Mouse (Mus musculus) thymus, postnatal 25 days (tissue): ENCODE data around the gene Cklf.
"Not testable (repeated sequence)": the region's sequence is repeated elsewhere in the genome, so short reads cannot be mapped to it uniquely, and the experiment has no call there.

ENCODE experiments used
- DNase-seq: peaks from one replicate; pipeline ENCODE4 v3.0.0; 2022

Gene Cklf

DNA sequence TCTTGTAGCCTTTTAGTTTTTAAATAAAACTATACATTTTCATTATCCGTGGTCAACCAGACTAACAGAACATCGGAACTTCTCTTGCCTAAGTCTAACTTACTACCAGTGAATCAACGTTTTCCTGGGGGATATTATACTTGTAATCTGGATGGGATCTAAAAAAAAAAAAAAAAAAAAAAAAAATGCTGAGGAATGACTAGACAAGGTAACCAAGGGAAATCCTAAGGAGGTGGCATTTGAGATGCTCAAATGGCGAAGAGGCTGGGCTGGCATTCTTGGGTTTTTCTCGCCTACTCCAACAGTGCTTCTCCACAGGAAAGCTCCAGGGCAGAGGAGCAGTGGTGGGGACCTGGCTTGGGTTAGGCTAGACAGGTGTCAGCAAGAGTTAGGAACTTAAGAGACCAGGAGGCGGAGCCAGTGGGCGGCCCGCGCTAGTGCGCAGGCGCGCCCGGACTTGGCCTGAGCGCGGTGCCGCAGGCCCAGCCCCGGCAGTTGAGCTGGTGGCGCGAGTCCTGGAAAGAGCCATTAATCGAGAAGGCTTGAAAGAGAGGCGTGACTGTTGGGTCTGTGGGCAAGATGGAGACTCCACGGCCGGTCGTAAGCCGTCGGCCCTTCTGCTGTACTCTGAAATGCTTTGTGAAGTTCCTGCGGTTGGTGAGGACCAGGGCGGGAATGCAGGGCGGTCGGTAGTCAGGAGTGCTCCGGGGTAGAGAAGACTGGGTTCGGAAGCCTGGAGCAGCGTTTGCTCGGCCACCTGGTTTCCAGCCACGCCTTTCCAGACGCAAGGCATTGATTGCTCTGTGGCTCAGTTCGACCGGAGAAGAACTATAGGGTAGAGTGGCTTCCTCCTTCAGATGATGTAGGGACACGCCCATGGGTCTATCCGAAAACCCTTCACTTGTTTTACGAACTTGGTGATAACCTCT lies at the start of gene Cklf:
Gene Cklf (plus strand): TSS at position 423 of the 929 bp plus-strand sequence.
- peak; percentile 85 for DNase-seq

DNA sequence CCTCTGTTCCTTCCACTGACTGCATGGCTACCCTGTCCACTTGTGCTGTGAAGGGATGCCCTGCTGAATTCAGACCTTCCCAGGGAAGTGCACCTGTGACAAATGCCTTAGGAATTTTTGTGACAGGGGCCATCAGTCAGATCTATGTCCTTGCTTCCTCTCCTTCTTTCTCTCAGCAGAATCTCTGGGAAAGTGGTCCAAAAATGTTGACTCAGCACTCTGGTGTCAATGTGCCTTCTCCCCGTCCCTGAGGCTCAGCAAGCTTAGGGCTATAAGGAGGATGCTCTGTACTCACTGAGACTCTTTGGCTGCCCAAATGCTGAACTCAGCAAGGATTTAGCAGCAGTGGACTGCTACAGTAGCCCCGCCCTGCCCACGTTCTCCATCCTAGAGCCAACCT lies 49.0 kb upstream of the Cklf start:
- no peak for DNase-seq

DNA sequence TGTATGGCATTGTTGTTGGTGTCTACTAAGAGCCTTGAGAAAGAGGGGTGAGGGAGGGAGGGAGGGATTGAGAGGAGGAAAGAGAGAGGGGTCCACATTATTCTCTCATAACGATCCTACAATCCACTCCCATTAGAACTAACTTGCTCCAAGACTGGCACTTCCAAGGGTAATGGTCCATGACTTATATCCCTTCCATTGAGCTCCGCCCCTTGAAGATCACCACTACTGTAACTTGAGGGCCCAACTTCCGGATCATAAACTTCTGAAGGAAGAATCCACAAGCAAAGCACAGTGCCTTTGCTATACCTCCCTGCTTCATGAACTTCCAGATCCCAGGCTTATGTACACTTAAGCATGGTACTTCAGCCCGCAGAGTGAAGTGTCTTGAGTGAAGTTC lies 48.3 kb upstream of the Cklf start:
- no peak for DNase-seq

DNA sequence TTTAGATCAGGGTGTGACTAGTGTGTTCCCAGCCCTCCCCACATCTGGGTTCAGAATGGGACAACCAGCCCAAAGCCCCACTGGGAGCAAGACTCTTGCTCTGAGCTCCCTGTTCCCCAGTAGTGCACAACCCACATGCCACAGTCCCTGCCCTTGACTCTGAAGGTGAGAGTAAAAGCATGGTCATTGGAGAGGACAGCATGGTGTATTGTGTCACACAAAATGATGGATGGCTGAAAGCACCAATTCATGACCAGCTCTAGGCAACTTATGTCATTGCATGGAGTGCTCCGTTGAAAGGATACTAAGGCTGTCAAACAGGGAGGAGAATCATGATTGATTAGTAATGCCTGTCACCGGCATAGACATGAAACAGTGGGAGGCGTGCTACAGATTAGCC lies 45.4 kb upstream of the Cklf start:
- DNase-seq = no peak

DNA sequence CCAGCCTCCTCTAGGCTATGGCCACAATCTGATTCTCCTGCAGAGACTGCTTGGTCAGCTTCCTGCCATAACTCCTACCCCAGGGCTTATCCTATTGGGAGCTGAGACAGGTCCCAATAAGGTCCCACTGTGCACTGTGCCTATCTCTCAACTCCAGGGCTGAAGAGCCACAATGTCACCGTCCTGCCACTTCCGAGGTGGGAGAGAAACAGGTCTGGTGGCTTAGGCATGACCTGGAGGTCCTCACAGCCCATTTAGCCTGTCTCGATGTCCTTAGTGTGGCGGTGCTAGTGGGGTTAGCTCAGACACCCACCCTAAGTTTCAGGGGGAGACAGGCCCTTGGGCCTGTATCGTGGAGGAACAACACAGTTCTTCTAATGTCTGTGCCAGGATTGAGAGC lies 33.1 kb upstream of the Cklf start:
- DNase-seq = no peak

DNA sequence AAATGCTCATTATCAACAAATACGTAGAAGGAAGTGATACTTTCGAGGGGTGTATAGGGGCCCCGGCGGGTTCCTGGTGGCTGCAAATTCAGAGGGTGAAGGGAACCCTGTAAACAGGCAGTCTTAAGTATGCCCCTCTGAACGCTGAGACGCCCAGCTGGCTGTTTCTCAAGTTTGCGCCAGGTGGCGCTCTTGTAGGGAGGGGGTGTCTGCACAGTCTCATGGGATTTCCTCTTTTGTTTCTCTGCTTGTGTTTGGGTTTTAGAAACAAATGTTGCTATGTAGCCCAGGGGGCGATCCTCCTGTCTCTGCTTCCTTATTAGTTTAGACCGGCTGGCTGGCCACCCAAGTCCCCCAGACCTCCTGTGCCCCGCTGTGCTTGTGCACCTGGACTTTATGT lies 31.6 kb upstream of the Cklf start:
- DNase-seq = peak; percentile 79

DNA sequence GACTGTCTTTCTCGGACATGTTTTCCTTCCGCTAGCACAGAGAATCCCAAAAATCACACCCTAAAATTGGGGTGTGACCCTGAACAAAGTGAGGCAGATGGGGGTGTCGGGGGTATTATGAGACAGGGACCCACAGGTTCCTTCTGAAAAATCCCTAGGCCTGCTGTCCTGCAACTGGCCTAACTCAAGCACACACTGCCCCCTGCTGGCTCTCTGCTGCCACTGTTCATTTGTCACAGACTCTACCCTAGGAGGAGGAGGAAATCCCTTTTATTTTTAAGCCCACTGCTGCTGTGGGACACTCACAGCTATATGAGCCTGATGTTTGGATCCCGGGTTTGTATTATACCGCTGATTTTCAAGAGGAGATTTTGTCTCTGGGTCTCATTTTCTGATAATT lies 30.9 kb upstream of the Cklf start:
- peak; percentile 71 for DNase-seq

DNA sequence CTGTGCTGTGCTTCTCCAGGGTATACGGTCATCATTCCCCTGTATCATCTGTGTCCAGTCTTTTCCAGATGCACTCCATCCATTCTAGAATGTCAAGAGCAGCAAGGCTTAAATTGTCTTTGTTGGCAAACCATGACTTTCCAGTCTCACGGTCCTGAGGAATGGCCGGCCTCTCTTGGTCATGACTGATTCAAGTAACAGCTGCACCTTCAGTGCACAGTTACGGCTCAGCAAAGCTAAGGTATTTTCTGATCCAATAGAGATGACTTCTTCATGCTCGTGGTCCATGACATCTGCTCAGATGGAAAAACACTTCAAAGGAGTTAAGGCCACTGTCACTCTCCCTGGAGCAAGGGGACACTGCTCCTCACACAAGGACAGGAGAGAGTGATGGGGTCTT lies 23.6 kb upstream of the Cklf start:
- no peak for DNase-seq

DNA sequence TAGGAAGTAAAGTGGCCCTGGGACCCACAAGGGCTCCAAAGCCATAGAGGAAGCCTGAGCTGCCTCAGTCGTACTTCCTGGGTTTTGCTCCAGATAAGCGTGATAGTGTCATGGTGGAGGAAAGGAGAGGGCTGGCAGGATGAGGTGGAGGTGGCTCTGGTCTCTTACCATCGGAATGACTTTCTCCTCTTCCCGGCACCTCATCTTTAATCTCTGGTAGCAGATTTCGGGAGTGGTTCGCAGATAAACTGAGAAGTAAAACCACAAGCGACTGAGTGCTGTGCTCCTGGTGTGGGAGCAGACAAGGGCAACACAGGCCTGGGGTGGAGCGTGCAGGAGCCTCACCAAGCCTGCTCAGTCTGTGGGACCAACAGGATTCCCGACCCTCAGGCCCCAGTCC lies 20.3 kb upstream of the Cklf start:
- no peak for DNase-seq

DNA sequence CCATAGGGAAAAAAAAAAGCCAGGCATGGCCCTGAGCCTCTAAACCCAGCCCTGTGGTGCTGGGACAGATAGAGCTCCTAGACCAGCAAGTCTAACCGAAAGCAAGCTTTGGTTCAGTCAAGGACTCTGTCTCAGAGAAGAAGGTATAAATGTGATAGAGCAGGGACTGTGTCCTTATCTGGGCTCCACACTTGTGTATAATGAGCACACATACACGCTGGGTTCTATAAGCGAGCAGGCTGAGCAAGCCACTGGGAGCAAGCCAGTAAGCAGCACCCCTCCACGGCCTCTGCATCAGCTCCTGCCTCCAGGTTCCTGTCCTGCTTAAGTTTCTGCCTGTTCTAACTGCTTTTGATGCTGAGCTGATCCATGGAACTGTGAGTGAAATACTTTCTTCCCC lies 18.6 kb upstream of the Cklf start:
- DNase-seq = no peak

DNA sequence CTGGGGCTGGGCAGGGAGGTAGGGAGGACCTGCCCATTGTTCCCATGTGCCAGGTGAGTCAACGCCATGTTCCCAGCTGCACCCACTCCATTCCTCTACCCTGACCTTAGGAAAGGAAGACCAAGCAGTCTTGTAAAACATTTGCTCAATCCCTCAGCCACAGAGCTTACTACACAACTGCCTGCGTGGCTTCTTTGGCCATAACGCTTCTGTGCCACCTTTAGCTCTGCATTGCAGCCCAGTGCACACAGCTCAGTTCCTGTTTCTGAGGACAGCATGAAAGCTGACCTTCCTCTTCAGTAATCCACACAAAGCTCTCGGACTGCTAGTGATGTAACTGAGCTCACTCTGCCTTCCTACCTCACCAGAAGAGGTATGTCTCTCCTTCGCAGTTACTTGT lies 17.7 kb upstream of the Cklf start:
- no peak for DNase-seq

DNA sequence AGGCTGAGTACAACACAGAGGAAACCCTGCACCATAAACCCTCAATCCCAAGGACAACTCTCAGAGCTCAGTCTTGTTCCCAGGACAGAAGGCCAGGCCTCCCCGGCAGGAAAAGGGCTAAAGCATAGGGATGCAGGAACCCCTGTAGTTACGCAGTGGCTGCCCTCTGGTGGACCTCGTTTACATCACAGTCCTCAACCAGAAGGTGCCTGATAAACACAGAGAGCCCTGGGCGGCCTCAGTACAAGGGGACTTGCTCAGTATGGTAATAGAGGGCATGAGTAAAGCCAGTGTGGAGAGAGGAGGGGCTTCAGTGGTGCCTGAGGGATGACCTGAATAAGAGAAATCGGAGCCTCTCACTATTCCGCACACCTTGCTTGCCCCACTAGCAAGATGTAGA lies 16.1 kb upstream of the Cklf start:
- DNase-seq = no peak

DNA sequence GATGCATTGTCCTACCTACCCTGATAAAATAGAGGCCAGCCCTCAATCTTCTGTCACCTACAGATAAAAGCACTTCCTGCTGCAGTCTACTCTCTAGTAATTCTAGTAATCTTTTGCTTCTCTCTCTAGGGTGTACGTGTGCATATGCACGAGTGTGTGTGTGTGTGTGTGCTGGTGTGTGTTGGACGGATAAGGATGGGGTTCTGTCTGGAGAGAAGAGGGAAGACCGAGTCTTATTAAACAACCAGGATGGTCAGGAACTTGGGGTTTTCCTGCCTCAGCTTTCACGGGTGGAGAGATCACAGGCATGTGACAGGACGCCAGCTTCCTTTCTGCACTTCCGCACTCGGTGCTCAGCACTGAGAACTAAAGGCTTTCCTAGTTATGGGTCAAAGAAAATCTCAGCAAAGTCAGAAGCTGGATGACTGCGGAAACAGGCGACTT lies 11.2 kb upstream of the Cklf start:
- DNase-seq = peak; percentile 53

DNA sequence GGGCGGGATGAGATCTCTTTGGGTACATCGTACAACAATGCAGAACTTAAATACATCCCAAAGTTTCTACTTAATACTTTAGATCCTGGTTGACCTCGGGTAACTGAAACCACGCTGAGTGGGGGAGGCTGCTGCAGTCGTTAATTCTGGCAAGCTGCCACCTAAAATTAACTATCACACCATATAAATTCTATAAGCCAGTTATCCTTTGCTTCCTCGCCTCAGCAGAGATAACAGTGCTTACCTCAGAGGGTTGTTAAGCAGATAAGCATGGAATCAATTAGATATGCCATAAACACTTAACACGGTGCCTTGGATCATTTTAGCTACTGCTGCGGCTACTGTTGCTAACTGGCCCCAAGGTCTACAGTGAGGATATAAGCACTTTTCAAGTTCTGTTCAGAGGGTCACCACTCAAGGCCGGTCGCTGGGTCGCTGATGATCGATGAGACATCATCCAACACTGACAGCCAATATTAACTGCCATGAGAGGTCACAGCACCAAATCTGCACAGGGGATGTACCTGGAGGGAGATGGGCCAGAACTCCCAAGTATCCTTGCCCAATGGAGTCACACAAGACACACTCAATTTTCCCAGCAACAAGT lies 8.5 kb upstream of the Cklf start:
- DNase-seq = no peak

DNA sequence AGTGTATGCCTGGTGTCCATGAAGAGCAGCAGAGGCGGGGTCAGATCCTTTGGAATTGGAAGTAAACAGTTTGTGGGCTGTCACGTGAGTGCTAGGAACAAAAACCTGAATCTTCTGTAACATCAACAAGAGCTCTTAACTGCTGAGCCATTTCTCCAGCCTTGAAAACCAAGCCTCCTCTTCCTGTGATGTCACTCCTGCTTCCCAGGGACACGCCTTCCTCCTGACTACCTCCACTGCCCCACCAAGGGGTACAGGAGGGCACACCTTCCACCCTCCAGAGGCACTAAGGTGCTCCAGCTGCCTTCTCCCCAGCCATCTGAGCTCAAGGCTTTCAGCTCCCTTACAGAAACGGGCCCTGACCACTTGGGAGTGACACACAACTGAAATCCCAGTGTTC lies 4.0 kb upstream of the Cklf start:
- DNase-seq = no peak

DNA sequence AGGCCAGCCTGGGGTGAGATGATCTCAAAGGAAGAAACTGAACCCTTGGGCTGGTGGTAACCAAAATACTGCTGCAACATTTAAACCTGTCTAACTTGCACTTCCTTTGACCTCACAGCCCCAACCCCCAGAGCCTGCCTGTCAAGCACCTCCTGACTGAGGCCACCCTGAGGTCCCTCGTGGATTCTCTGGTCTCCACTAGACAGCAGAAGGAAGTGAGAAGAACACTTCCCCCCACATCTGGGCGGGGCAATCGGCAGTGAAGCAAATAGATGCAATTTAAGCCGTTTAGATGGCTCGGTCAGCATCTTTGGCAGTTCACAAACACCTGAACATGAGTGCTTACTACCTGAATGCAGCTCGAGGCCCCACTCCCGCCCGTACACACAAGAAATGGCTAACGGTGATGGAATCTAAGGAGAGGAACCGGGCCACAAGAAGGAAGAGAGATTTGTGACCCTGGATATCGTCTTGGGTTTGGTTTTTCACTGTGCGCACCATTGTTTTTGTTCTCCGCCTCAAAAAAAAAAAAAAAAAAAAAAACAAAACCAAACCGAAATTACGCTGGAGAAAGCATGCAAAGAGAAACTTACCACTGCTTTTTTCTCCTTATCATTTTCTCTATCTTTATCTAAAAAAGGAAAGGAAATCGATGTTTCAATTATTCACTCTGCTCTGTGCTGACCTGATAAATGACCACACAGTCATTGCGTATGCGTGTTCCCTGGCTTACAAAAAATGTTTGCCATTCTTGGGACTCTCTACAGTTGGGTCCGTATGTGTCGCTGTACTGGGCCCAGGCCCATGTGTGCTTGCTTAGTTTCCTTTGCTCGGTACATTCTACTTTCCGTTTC lies 3.4 kb upstream of the Cklf start:
- peak; percentile 52 for DNase-seq

DNA sequence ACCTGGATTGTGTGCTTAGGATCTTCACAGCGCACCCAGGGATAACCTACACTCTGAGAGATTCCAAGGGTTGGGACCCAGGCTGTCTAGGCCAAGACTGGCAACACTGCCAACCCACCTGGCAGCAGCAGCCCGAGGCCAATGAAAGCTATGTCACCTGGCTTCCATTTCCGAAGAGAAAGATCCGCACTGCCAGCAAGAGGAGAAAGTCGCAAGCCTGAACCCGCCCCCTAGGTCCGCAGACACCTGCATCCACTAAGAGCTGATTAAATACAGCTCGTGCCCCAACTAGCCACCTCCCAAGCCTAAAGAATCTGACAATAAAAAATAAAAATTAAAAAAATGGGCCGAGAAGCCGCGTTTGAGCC lies 2.8 kb upstream of the Cklf start:
- DNase-seq = peak; percentile 55

DNA sequence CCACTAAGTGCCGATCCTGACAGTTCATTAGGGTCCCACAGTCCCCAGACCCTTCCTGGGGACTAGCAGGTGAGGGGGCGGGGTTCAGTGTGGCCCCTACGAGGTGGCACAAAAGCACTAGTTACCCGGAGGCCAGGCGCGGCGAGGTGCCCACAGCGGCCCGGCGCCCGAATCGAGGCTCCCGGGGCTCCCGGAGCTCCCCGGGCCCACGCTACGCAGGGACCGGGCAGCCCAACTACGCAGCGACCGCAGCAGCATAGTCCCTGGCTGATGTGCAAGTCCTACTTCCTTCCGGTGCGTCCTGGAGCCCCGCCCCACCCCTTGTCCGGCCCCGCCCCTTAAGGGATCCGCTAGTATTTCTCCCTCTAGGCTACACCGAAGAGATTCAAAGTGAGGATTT lies 2.4 kb upstream of the Cklf start, which contains the start of gene Tk2:
Gene Tk2 (minus strand): TSS at position 283 of the 400 bp plus-strand sequence.
- peak; percentile 78 for DNase-seq

DNA sequence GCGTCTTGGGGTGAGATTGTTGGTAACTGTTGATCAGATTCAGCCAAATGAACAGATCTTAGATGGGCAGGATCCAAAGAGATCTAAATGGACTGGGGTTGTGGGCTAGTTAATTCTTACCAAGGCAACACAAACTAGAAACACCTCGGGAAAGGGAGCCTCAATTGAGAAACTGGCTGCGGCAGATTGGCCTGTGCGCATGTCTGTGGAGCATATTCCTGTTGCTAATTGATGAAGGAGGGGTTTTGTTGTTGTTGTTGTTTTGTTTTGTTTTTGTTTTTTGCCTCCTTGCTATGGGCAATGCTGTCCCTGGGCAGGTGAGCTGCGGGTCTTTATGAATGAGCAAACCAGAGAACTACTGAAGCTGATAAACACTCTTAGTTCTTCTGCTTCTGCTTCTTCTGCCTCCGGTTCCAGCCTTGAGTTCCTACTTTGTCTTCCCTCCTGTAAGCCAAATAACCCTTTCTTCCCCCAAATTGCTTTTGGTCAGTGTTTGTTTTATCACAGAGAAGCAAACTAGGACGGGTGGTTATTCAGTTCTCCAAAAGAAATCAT lies 1.1 kb upstream of the Cklf start:
- DNase-seq = no peak

DNA sequence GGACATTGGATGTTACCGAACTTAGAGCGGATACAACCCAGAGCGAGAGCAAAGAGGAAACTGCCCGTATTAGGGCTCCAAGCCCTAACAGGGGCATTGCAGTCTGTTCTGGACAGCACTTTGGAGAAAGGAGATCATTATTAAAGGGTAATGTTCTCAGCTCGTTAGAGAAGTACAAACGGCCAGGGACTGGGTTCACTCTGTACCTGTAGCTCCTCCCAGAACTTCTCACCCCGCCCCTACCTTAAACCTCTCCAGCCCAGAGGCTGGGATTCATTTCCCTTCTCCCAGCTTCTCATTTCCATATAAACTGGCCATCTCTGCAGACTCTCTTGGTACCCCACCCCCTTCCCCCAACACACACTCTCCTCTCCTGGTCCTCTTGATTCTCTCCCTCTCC lies 800 bp downstream of the Cklf start:
- DNase-seq = no peak

DNA sequence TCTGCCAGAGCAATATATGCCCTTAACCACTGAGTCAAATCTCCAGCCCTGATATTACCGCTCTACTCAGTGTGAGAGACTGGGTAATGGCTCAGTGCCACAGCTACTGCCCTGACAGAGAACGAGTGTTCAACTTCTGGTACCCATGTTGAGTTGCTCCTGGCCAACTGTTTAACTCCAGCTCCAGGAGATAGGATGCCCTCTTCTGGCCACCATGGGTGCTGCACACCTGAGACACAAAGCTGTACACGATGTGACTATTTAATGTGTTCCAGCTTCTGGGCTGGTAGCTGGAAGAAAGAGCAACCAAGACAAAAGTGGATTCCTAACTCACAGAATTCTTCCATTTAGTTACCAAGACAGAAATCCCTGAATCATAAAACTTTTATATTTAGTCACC lies 2.4 kb downstream of the Cklf start:
- DNase-seq = peak; percentile 60

DNA sequence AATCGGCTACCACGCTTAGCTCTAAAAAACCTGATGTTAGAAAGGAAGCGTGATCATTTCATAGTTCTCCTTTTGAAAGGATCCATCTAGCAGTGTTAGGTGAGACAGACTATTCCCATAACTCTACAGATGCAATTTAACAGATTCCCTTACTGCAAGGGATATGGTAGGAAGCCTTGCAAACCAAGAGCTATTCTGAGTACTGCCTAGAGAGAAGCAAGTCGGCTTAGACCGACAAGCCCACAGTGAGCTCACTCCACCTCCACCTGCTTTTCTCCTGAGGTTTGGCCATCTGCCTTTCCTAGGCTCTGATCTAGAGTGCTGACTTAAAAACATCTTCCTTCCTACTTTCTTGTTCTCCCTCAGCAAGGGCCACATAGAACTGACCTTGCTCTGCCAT lies 11.1 kb downstream of the Cklf start:
- not testable (repeated sequence) for DNase-seq

DNA sequence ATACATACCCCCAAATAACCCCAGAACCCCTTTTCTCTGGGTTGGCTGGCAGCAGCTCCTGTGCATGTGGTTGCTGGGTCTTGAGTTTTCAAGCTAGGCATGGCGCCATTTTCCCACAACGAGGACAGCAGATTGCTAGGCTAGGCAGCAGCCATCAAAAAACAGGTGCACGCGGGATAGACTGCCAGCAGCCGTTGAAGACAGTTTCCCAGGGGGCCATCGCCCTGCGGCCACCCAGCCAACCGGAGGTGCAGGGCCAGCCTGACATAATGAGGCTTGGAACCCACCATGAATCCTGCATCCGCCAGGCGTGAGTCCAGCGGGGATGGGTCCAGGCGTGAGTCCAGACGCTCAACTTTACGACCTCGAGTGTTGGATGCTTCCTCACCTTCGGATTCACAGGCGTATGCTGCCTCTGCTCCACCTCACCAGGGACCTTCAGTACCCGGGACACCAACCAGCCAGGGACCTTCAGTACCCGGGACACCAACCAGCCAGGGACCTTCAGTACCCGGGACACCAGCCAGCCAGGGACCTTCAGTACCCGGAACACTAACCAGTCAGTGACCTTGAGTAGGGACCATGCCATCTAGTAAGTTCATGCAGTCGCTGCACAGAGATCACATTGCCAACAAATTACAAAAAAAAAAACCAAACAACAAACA lies 13.7 kb downstream of the Cklf start:
- DNase-seq = not testable (repeated sequence)
